Mouse (Mus musculus) heart, adult 2 months (tissue): ENCODE measurements around the gene Heatr9.

ENCODE experiments used
- CTCF ChIP-seq: fragments of 200-600 bp; IDR thresholded peaks from 2 replicates; pipeline ENCODE4 v1.8.1; 2022; ENCODE audit warnings: antibody characterized with exemption, mild to moderate bottlenecking, moderate library complexity
- EP300 ChIP-seq: fragments of 200-500 bp; IDR thresholded peaks from 2 replicates; pipeline ENCODE4 v1.6.1; 2011; ENCODE audit warnings: low read depth, low read length, control low read depth; ENCODE audit not compliant: insufficient read depth
- POLR2A ChIP-seq: fragments of 200-500 bp; IDR thresholded peaks from 2 replicates; pipeline ENCODE4 v1.6.1; 2011; ENCODE audit warnings: mild to moderate bottlenecking, low read depth, low read length, control low read depth; ENCODE audit not compliant: insufficient read depth

- TF ChIP-seq EP300 (no peak), POLR2A (no peak), CTCF (no peak)
These were observed 44.6 kb upstream of the Heatr9 start for GRCm38 (mm10) chr11:83566617-83567016.
